Mouse (Mus musculus) CD4-positive naive resting alpha-beta T cell, adult 76 days (primary cell): Measurements from ENCODE around the gene Tbx18. TPM values are rescaled to one million over a fixed set of nuclear protein-coding genes. Genes with fewer than 3 reads are reported as not detected.

Experiments
- total RNA-seq: library from RNA; stranded (reverse); gene quantifications from one replicate; pipeline ENCODE4 v1.2.4, GENCODE M21; 2023

The Tbx18 gene
- not detected for total RNA-seq

DNA sequence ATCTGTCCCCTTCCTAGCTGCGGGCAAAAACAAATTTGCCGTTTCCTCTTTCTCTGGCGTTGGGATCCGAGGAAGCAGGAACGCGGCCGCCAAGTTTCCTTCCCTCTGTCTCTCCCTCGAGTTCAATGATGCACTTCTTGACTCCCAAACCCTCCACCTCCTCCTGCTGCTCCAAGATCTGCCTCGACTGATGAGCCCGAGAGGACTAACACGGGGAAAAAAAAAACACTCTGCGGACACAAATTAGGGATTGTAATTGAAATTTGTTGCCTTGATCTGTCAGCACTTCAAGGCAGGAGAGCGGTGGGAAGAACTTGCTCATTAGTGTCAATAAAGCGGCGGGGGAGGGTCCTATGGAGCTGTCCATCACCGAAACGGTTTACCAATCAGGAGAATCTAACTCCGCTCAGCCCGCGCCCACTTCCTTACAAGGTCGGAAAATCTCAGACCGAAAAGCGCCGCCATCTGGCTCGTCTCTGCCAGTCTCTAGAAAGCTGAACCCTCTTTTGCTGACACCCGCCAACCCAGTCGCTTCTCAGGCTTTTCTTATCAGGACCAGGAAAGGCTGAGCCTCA is at the start of gene Tbx18:
Gene Tbx18 (minus strand): TSS at position 300 of the 575 bp plus-strand sequence.

